ENCODE assay signal across 9 mouse cellular contexts in genomic region chr1:51199088-51199830, GRCm38 (mm10).
A peak's percentile ranks its signal among the peaks of the same experiment; 100 is the strongest.
DNase-seq lines count a peak whose midpoint lies in the region.
"Had no signal": no experiment of that assay in that cellular context is flagged by ENCODE, and none has a peak within 500 bp of the region (broad histone marks: within the 10 kb centered on the region; RNA-seq: fewer than 3 reads in every experiment).

No protein-coding gene starts in this region.

- intact Hi-C loops in left cerebral cortex, postnatal 14 days (cut with DNase I), result no loop called here

- DNase-seq in brain, adult 2 months (ENCODE audit: low read depth, low spot score), result peak; percentile 95
- DNase-seq in cerebellum, adult 9-10 months, result peak; percentile 24
- peak; percentile 86 to 91 for DNase-seq in layer of hippocampus, adult 18-20 months (ENCODE audit: low spot score in 2 of 2)
- peak; percentile 66 to 82 for DNase-seq in left cerebral cortex, postnatal 14 days (ENCODE audit: low spot score in 2 of 2)
- no peak for DNase-seq in gastrocnemius, adult 18-20 months (ENCODE audit: low spot score)
- no peak for DNase-seq in kidney, postnatal 4 days
- DNase-seq in urinary bladder, postnatal 25 days (ENCODE audit: low spot score), result no peak
- DNase-seq: heart, adult 18-20 months; lung, adult 18-20 months had no signal

Comparison
In these comparisons a context has a peak if more than half of its experiments do, and no peak if none do; other contexts are left out.
1. DNase-seq: peak in brain, adult 2 months (single experiment), cerebellum, adult 9-10 months (single experiment), layer of hippocampus, adult 18-20 months (2 of 2) and left cerebral cortex, postnatal 14 days (2 of 2); none in gastrocnemius, adult 18-20 months (single experiment), kidney, postnatal 4 days (0 of 2) and urinary bladder, postnatal 25 days (single experiment).